Mouse (Mus musculus): ENCODE measurements around the gene Tmem95.

DNA sequence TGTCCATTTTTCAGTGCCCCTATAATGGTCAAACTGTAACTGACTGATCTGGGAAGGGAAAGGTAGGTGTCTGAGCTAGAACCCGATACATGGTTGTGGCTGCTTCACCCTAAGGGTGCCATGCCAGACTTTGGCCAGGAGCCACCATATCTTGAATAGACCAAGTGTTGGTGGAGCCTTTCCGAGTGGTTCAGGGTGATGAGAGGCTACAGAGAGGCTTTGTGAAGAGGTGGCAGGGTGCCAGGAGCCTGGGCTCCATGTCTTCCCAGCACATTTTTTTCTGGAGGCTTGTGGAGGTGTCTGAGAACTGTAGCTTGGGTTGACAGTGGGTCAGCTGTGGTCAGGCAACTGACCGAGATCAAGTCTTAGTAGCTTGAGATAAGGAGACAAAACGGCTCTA, 13.7 kb upstream of the Tmem95 start:
- TF ChIP-seq POLR2A (IDR thresholded peaks at IDR 0.05; ENCODE audit: borderline replicate concordance, extremely low read depth, low read depth, low read length) (no peak), CTCF (IDR thresholded peaks at IDR 0.05; ENCODE audit: insufficient read depth, low read length) (no peak)

Data from lung, adult 2 months (tissue).